Mouse (Mus musculus): ENCODE results near the gene Mtx1.

GRCm38 (mm10) chr3:89188478-89188875 is 38.4 kb downstream of the Mtx1 start:
- TF ChIP-seq CTCF (IDR thresholded peaks at IDR 0.05; ENCODE audit: extremely low read depth, insufficient read depth, insufficient read length, insufficient replicate concordance) (no peak), POLR2A (IDR thresholded peaks at IDR 0.05; ENCODE audit: low read depth, low read length) (peak; percentile 13; the same call in 1 of the 2 replicates)

Data from spleen, adult 2 months (tissue).